Mouse (Mus musculus) embryonic fibroblast, embryonic 13.5 days (primary cell): ENCODE results near the gene Specc1l. TPM values are rescaled to one million over a fixed set of nuclear protein-coding genes. Genes with fewer than 3 reads are reported as not detected.
A peak's percentile ranks its signal among the peaks of the same experiment; 100 is the strongest.

Experiments
- H3K27ac ChIP-seq: 2 replicates; pipeline ENCODE4 v1.5.1; 2012; ENCODE audit warnings: low read length, control low read depth, inconsistent platforms; ENCODE audit not compliant: insufficient read depth
- H3K4me1 ChIP-seq: 2 replicates; pipeline ENCODE4 v1.6.1; 2011; ENCODE audit warnings: low read length; ENCODE audit not compliant: control insufficient read depth, insufficient read depth
- H3K4me3 ChIP-seq: 2 replicates; pipeline ENCODE4 v1.5.1; 2011; ENCODE audit warnings: mild to moderate bottlenecking, control low read depth, low read length; ENCODE audit not compliant: insufficient read depth
- CTCF ChIP-seq: IDR thresholded peaks from 2 replicates; pipeline ENCODE4 v1.5.1; 2011; ENCODE audit warnings: mild to moderate bottlenecking, control low read depth, low read length, moderate library complexity, borderline replicate concordance; ENCODE audit not compliant: insufficient read depth
- POLR2A ChIP-seq: IDR thresholded peaks from 2 replicates; pipeline ENCODE4 v1.6.1; 2011; ENCODE audit warnings: low read depth, mild to moderate bottlenecking, control low read depth, low read length, moderate library complexity
- polyA plus RNA-seq: library from polyadenylated mRNA; stranded (reverse); fragments of >200 nt; gene quantifications from 2 replicates; pipeline ENCODE4 v1.2.4, GENCODE M21; 2011; ENCODE audit warnings: low read depth; ENCODE audit not compliant: missing spikeins, insufficient read length

Specc1l gene
- polyA plus RNA-seq, 1 experiment: 39.0 TPM

- TF ChIP-seq POLR2A (no peak), CTCF (no peak)
- H3K4me3 ChIP-seq: no peak overlapping the region
- H3K4me1 ChIP-seq: no peaks in the 10 kb centered on the region
- no peak overlapping the region for H3K27ac ChIP-seq
These were observed 95.3 kb downstream of the Specc1l start for GRCm38 (mm10) chr10:75307130-75307529.

- TF ChIP-seq CTCF: no peak
- no peak for TF ChIP-seq POLR2A
These were observed 100.5 kb downstream of the Specc1l start for GRCm38 (mm10) chr10:75312361-75312760.

GRCm38 (mm10) chr10:75314190-75314980, 102.5 kb downstream of the Specc1l start:
- Histone ChIP-seq H3K27ac (no peak overlapping the region), H3K4me1 (no peaks in the 10 kb centered on the region), H3K4me3 (no peak overlapping the region)
- TF ChIP-seq POLR2A (no peak), CTCF (no peak)

More at GRCm38 (mm10) chr10:75312361-75312760, 100.5 kb downstream of the Specc1l start:
- H3K4me1 ChIP-seq: no peaks in the 10 kb centered on the region
- H3K27ac ChIP-seq: no peak overlapping the region
- no peak overlapping the region for H3K4me3 ChIP-seq

DNA sequence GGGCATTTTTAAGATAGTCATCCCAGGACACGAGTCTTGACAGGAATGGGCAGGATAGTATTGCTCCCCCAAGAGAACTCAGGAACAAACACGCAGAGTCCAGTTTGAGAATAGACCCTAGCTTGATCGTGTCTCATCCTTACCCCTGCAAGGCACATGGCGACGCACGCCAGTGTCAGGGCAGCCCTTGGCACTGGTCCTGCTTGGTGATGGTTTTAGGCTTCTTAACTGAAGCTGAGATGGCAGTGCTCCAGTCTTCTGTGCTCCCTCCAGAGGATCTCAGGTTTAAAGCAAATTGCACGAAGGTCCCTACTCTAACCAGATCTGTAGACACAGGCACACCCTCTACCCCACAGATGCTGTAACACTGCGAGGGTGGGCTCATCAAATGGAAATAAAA, 103.9 kb downstream of the Specc1l start:
- Histone ChIP-seq H3K27ac (no peak overlapping the region), H3K4me1 (no peaks in the 10 kb centered on the region), H3K4me3 (no peak overlapping the region)
- TF ChIP-seq POLR2A (no peak), CTCF (no peak)

DNA sequence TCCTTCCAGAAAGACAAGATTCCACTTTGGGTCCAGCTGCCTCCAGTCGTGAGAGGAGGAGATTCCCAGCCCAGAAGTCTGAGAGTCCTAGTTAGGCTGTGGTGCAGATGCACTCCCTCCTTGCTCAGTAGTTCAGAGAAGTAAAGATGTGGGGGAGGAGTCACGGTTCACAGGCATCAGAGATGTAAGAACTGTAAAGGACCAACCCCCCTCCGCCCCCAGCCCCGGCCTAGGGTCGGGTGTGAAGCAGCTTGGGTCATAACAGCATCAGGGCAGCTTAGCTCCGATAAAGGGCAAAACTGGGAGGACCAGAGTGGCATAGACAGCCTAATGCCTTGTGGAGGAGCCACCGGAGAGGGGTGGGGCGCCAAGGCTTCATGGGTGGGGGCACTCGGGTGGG, 104.6 kb downstream of the Specc1l start:
- Histone ChIP-seq H3K4me3 (no peak overlapping the region), H3K4me1 (no peaks in the 10 kb centered on the region), H3K27ac (no peak overlapping the region)
- TF ChIP-seq CTCF: no peak
- TF ChIP-seq POLR2A: no peak

GRCm38 (mm10) chr10:75316872-75316907, 104.8 kb downstream of the Specc1l start, which contains the start of gene Adora2a:
Adora2a (plus strand) TSS chr10:75316877.
- no peaks in the 10 kb centered on the region for H3K4me1 ChIP-seq
- TF ChIP-seq CTCF (no peak), POLR2A (no peak)
- H3K4me3 ChIP-seq: peak within 1 kb of the TSS; percentile 29
- H3K27ac ChIP-seq: no peak within 1 kb of the TSS

GRCm38 (mm10) chr10:75316908-75317761, 105.3 kb downstream of the Specc1l start:
- TF ChIP-seq CTCF: 0 out of 2 replicates have a peak, but pooled peaks have one; percentile 35
- no peak for TF ChIP-seq POLR2A
- Histone ChIP-seq H3K4me1 (no peaks in the 10 kb centered on the region), H3K27ac (no peak overlapping the region), H3K4me3 (peak overlapping the region; percentile 29)

DNA sequence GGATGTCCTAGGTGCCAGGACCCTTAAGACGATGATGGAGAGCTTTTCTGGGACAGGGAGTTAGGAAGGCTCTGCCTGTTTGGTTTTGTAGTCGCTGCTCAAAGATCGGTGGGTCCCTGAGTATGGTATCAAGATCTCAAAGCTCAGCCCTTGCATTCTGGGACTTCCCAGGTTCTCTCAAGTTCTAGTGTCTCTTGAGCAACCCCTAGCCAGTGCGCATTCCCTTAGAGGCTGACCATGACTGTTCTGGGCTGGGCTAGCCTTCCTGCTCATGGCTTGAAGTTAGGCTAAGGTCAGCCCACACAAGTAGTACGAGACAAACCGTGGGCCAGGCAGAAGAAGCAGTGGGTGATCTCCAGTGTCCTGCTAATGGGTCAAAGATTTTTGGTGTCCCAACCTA, 106.3 kb downstream of the Specc1l start:
- no peak overlapping the region for H3K4me3 ChIP-seq
- no peak overlapping the region for H3K27ac ChIP-seq
- no peaks in the 10 kb centered on the region for H3K4me1 ChIP-seq
- TF ChIP-seq POLR2A (no peak), CTCF (no peak)

DNA sequence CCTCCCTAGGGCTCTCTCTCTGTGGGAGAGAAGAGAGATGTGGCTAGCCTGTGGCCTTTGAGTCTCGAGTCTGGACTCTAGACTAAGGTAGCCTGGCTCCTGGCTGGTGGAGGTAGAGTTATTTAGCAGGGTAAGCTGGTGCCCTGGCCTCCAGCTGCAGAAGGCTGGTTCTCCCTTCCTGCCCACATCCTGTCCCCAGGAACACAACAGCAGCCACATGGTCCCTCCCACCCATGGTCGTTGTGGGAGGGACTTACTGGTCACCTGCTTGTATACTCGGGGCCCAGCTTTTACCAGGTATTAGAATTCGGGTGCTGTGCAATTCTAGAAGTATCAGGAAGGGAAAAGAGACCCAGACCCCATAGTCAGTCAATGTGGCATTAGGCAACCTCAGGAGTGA, 108.4 kb downstream of the Specc1l start:
- no peak overlapping the region for H3K27ac ChIP-seq
- H3K4me1 ChIP-seq: no peaks in the 10 kb centered on the region
- H3K4me3 ChIP-seq: no peak overlapping the region
- TF ChIP-seq POLR2A (no peak), CTCF (no peak)

DNA sequence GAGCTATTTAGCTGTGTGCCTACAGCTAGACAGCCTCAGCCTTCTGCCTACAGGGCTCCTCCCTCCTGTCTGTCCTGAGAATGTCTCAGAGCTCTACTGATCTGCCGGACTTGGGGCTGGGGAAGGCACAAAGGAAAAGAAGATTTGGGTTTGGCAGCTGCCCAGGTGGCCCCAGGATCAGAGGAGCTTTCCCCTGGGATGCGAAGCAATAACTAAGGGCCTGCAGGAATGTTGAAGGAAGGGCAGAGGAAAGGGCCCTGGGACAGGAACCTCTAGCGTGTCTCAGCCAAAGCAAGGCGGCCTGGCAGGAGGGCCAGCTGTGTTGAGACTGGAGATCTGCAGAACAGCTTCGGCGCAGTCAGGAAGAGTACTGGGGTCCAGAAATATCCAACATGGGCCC, 111.1 kb downstream of the Specc1l start:
- Histone ChIP-seq H3K27ac (no peak overlapping the region), H3K4me1 (no peaks in the 10 kb centered on the region), H3K4me3 (no peak overlapping the region)
- TF ChIP-seq CTCF: no peak
- TF ChIP-seq POLR2A: no peak
